Comparison of ENCODE assay signal across 12 mouse cellular contexts in genomic region chr5:121112390-121112789, GRCm38 (mm10).
DNase-seq lines count a peak whose midpoint lies in the region; ATAC-seq and TF ChIP-seq lines count a peak whose summit lies in the region.
"Had no signal": no experiment of that assay in that cellular context is flagged by ENCODE, and none has a peak within 500 bp of the region (broad histone marks: within the 10 kb centered on the region; RNA-seq: fewer than 3 reads in every experiment).

No protein-coding gene starts in this region.

- ATAC-seq in hindbrain, postnatal 0 days, result no peak
- no peak for ATAC-seq in hindbrain, embryonic 14.5 days (ENCODE audit: low FRiP score)

- H3K36me3 ChIP-seq in hindbrain, postnatal 0 days (ENCODE audit: insufficient read depth, low read length), result no peaks in the 10 kb centered on the region
- H3K36me3 ChIP-seq in hindbrain, embryonic 14.5 days (replicated peaks; ENCODE audit: control insufficient read depth, insufficient read depth), result no peaks in the 10 kb centered on the region
- H3K36me3 ChIP-seq: embryonic facial prominence, embryonic 15.5 days; hindbrain, embryonic 12.5 days had no signal

- no peak overlapping the region for H3K4me2 ChIP-seq in hindbrain, postnatal 0 days (ENCODE audit: low read depth, low read length)
- H3K4me2 ChIP-seq in hindbrain, embryonic 14.5 days (replicated peaks), result no peak overlapping the region
- H3K4me2 ChIP-seq: embryonic facial prominence, embryonic 15.5 days; hindbrain, embryonic 12.5 days had no signal

- no peak overlapping the region for H3K9ac ChIP-seq in hindbrain, postnatal 0 days (replicated peaks; ENCODE audit: low read length)
- H3K9ac ChIP-seq in hindbrain, embryonic 14.5 days, result no peak overlapping the region
- H3K9ac ChIP-seq: embryonic facial prominence, embryonic 15.5 days; hindbrain, embryonic 12.5 days had no signal

- DNase-seq in hindbrain, postnatal 0 days (ENCODE audit: low spot score), result no peak
- DNase-seq in hindbrain, embryonic 14.5 days (ENCODE audit: low spot score), result no peak
- DNase-seq in thymus, postnatal 14 days, result peak; percentile 20
- DNase-seq in thymus, postnatal 25 days, result no peak
- DNase-seq in testis, postnatal 14 days (ENCODE audit: low spot score), result peak; percentile 32
- no peak for DNase-seq in urinary bladder, postnatal 4 days (ENCODE audit: low spot score in 2 of 2)
- no peak for DNase-seq in lung, postnatal 25 days (ENCODE audit: low spot score)
- DNase-seq: gastrocnemius, postnatal 25 days; lung, adult 18-20 months had no signal

- no peaks in the 10 kb centered on the region for H3K9me3 ChIP-seq in hindbrain, postnatal 0 days (ENCODE audit: low read length)
- H3K9me3 ChIP-seq in hindbrain, embryonic 14.5 days (ENCODE audit: control insufficient read depth, low read length), result no peaks in the 10 kb centered on the region
- H3K9me3 ChIP-seq: embryonic facial prominence, embryonic 15.5 days; hindbrain, embryonic 12.5 days had no signal

- no peak overlapping the region for H3K4me3 ChIP-seq in hindbrain, postnatal 0 days (ENCODE audit: low read length)
- no peak overlapping the region for H3K4me3 ChIP-seq in hindbrain, embryonic 14.5 days (replicated peaks; ENCODE audit: low read length)
- H3K4me3 ChIP-seq in cortical plate, adult 2 months (ENCODE audit: insufficient read depth, low read length), result no peak overlapping the region
- H3K4me3 ChIP-seq: embryonic facial prominence, embryonic 15.5 days; hindbrain, embryonic 12.5 days had no signal

- 54% methylated on average over 5 of the region's 5 CpGs for WGBS in hindbrain, postnatal 0 days
- 68% methylated on average over 5 of the region's 5 CpGs for WGBS in hindbrain, embryonic 14.5 days

- peaks cover 11% of the 10 kb centered on the region; the same call in 1 of the 2 replicates for H3K4me1 ChIP-seq in hindbrain, postnatal 0 days (ENCODE audit: insufficient read depth, low read length)
- peaks cover 38% of the 10 kb centered on the region for H3K4me1 ChIP-seq in hindbrain, embryonic 14.5 days (replicated peaks; ENCODE audit: control insufficient read depth, insufficient read depth, low read length)
- H3K4me1 ChIP-seq in cortical plate, adult 2 months (ENCODE audit: control insufficient read depth, insufficient read depth, low read length), result peaks cover 9% of the 10 kb centered on the region

- no peak for TF ChIP-seq POLR2A in cortical plate, adult 2 months (IDR thresholded peaks at IDR 0.05; ENCODE audit: extremely low read depth, insufficient read depth, low read length)

- no peaks in the 10 kb centered on the region for H3K27me3 ChIP-seq in hindbrain, postnatal 0 days (ENCODE audit: insufficient read depth, low read length)
- no peaks in the 10 kb centered on the region for H3K27me3 ChIP-seq in hindbrain, embryonic 14.5 days (ENCODE audit: control insufficient read depth, insufficient read depth, low read length)
- H3K27me3 ChIP-seq: embryonic facial prominence, embryonic 15.5 days; hindbrain, embryonic 12.5 days had no signal

- H3K27ac ChIP-seq in hindbrain, postnatal 0 days, result no peak overlapping the region
- no peak overlapping the region for H3K27ac ChIP-seq in hindbrain, embryonic 14.5 days
- H3K27ac ChIP-seq in cortical plate, adult 2 months (ENCODE audit: insufficient read depth, low read length), result peak overlapping the region; percentile 66; the same call in 1 of the 2 replicates
- H3K27ac ChIP-seq: hindbrain, embryonic 12.5 days had no signal

- peak; percentile 45 for TF ChIP-seq CTCF in hindbrain, postnatal 0 days (IDR thresholded peaks at IDR 0.05; ENCODE audit: low read depth)
- no peak for TF ChIP-seq CTCF in cortical plate, adult 2 months (IDR thresholded peaks at IDR 0.05; ENCODE audit: extremely low read depth, insufficient read depth, low read length)

Comparison
In these comparisons a context has a peak if more than half of its experiments do, and no peak if none do; other contexts are left out.
1. DNase-seq: peak in thymus, postnatal 14 days (single experiment) and testis, postnatal 14 days (single experiment); none in hindbrain, postnatal 0 days (single experiment), hindbrain, embryonic 14.5 days (single experiment), thymus, postnatal 25 days (single experiment), urinary bladder, postnatal 4 days (0 of 2) and lung, postnatal 25 days (single experiment).